ENCODE assay signal across 9 mouse cellular contexts in genomic region chr7:140953800-140954732, GRCm38 (mm10). TPM values are rescaled to one million over a fixed set of nuclear protein-coding genes. Genes with fewer than 3 reads are reported as not detected.
DNase-seq lines count a peak whose midpoint lies in the region; ATAC-seq and TF ChIP-seq lines count a peak whose summit lies in the region.
"Had no signal": no experiment of that assay in that cellular context is flagged by ENCODE, and none has a peak within 500 bp of the region (broad histone marks: within the 10 kb centered on the region; RNA-seq: fewer than 3 reads in every experiment).

No protein-coding gene starts in this region.

- H3K4me3 ChIP-seq in G1E (ENCODE audit: low read depth, low read length): peak overlapping the region; percentile 70; the same call in 1 of the 2 replicates
- H3K4me3 ChIP-seq in hindbrain, embryonic 10.5 days: peak overlapping the region; percentile 55

- peaks cover 2% of the 10 kb centered on the region; the same call in 1 of the 2 replicates for H3K27me3 ChIP-seq in G1E (ENCODE audit: insufficient read depth, low read length)
- 0 out of 2 replicates have a peak, but pooled peaks cover 7% of the 10 kb centered on the region for H3K27me3 ChIP-seq in hindbrain, embryonic 10.5 days (ENCODE audit: insufficient read depth, poor library complexity, severe bottlenecking)

- no peak for ATAC-seq in G1E (ENCODE audit: extremely low read depth, insufficient number of reproducible peaks, low FRiP score, poor library complexity, severe bottlenecking)

- peaks cover 59% of the 10 kb centered on the region for H3K4me1 ChIP-seq in G1E (ENCODE audit: insufficient read depth, low read depth, low read length)
- H3K4me1 ChIP-seq in hindbrain, embryonic 10.5 days (replicated peaks): peaks cover 70% of the 10 kb centered on the region

- DNase-seq in 416B (ENCODE audit: low read depth) (peak; percentile 51), G1E (ENCODE audit: low spot score) (no peak)
- DNase-seq in hindbrain, embryonic 10.5 days (ENCODE audit: low spot score): no peak
- DNase-seq in lung, postnatal 36 days: peak; percentile 59
- DNase-seq in left cerebral cortex, postnatal 25 days (ENCODE audit: low spot score in 2 of 2): no peak
- no peak for DNase-seq in ovary, postnatal 10 days (ENCODE audit: low spot score)
- no peak for DNase-seq in urinary bladder, postnatal 14 days (ENCODE audit: low spot score)
- DNase-seq in right cerebral cortex, adult 2 months (ENCODE audit: low spot score in 2 of 2): no peak

- intact Hi-C loops in left cerebral cortex, postnatal 25 days (cut with DNase I): no loop called here

- 71% methylated on average over 15 of the region's 15 CpGs for WGBS in hindbrain, embryonic 10.5 days

- H3K36me3 ChIP-seq in G1E (replicated peaks): peaks cover 37% of the 10 kb centered on the region
- H3K36me3 ChIP-seq in hindbrain, embryonic 10.5 days: peaks cover 19% of the 10 kb centered on the region

- peak overlapping the region; percentile 86; the same call in 1 of the 2 replicates for H3K27ac ChIP-seq in hindbrain, embryonic 10.5 days

- TF ChIP-seq CTCF in G1E (IDR thresholded peaks at IDR 0.05; ENCODE audit: low read depth, low read length): no peak

- H3K9me3 ChIP-seq in G1E (replicated peaks): no peaks in the 10 kb centered on the region
- H3K9me3 ChIP-seq in hindbrain, embryonic 10.5 days: no peaks in the 10 kb centered on the region

RNA-seq across cellular contexts. Expression of gene Gm45717, which starts 1.7 kb away (rescaled TPM):
- not detected in 2 replicates for total RNA-seq in G1E (2014; fragmentation: Nextera tagmentation)
- total RNA-seq in G1E (2017): not detected in 2 replicates
- polyA plus RNA-seq in G1E (2012): not detected in 2 replicates
- 0.35 and 0.80 TPM in 2 replicates for polyA plus RNA-seq in hindbrain, embryonic 10.5 days (2016; fragmentation: Nextera tagmentation; extraction: Ambion mirVana)
- not detected for total RNA-seq in left cerebral cortex, postnatal 25 days (2021)
- polyA plus RNA-seq: cortical plate, adult 2 months had no signal

RNA-seq across cellular contexts. Expression of gene Ifitm2, which starts 1.7 kb away (rescaled TPM):
- 239 and 256 TPM in 2 replicates for total RNA-seq in G1E (2014; fragmentation: Nextera tagmentation)
- 205 and 220 TPM in 2 replicates for total RNA-seq in G1E (2017)
- 129 and 161 TPM in 2 replicates for polyA plus RNA-seq in G1E (2012)
- polyA plus RNA-seq in hindbrain, embryonic 10.5 days (2016; fragmentation: Nextera tagmentation; extraction: Ambion mirVana): 388 and 494 TPM in 2 replicates
- 10 to 100 TPM; 11.7 to 15.7 TPM for total RNA-seq in left cerebral cortex, postnatal 25 days (2021)

RNA-seq across cellular contexts. Expression of gene Ifitm5, which starts 4.0 kb away (rescaled TPM):
- total RNA-seq in G1E (2014; fragmentation: Nextera tagmentation) (1.6 TPM in 1 of 2 replicates, not detected in the other), G1E (2017) (0.35 and 1.2 TPM in 2 replicates)
- 0.16 and 0.32 TPM in 2 replicates for polyA plus RNA-seq in G1E (2012)
- 1.3 and 2.7 TPM in 2 replicates for polyA plus RNA-seq in hindbrain, embryonic 10.5 days (2016; fragmentation: Nextera tagmentation; extraction: Ambion mirVana)
- not detected for total RNA-seq in left cerebral cortex, postnatal 25 days (2021)
- polyA plus RNA-seq: cortical plate, adult 2 months had no signal

RNA-seq across cellular contexts. Expression of gene Pgghg, which starts 12.9 kb away (rescaled TPM):
- total RNA-seq in G1E (2014; fragmentation: Nextera tagmentation) (7.5 and 8.1 TPM in 2 replicates), G1E (2017) (9.0 and 10.0 TPM in 2 replicates)
- 5.6 and 6.7 TPM in 2 replicates for polyA plus RNA-seq in G1E (2012)
- polyA plus RNA-seq in hindbrain, embryonic 10.5 days (2016; fragmentation: Nextera tagmentation; extraction: Ambion mirVana): 16.8 and 17.0 TPM in 2 replicates
- total RNA-seq in left cerebral cortex, postnatal 25 days (2021): 1 to 10 TPM; 4.7 to 6.3 TPM

RNA-seq across cellular contexts. Expression of gene Ifitm1, which starts 13.0 kb away (rescaled TPM):
- total RNA-seq in G1E (2014; fragmentation: Nextera tagmentation) (2.9 and 5.5 TPM in 2 replicates), G1E (2017) (1.5 and 2.1 TPM in 2 replicates)
- polyA plus RNA-seq in G1E (2012): not detected in 2 replicates
- 5.1 and 6.9 TPM in 2 replicates for polyA plus RNA-seq in hindbrain, embryonic 10.5 days (2016; fragmentation: Nextera tagmentation; extraction: Ambion mirVana)
- total RNA-seq in left cerebral cortex, postnatal 25 days (2021): 1 to 10 TPM; 1.7 to 2.9 TPM

Comparison
In these comparisons a context has a peak if more than half of its experiments do, and no peak if none do; other contexts are left out.
1. DNase-seq: peak in 416B (single experiment) and lung, postnatal 36 days (single experiment); none in G1E (single experiment), hindbrain, embryonic 10.5 days (single experiment), left cerebral cortex, postnatal 25 days (0 of 2), ovary, postnatal 10 days (single experiment), urinary bladder, postnatal 14 days (single experiment) and right cerebral cortex, adult 2 months (0 of 2).
2. RNA of gene Ifitm2, which starts 1.7 kb away (total RNA-seq): 205 to 256 TPM in G1E; 11.7 to 15.7 TPM in left cerebral cortex, postnatal 25 days; every median in the first group is over 10 times any median in the second.